Mouse (Mus musculus) cortical plate, adult 2 months (tissue): ENCODE data around the gene Cenpf.

Experiments used
- CTCF ChIP-seq: fragments of 200-500 bp; IDR thresholded peaks from 2 replicates; pipeline ENCODE4 v1.5.1; 2011; ENCODE audit warnings: mild to moderate bottlenecking, control low read depth, low read length; ENCODE audit not compliant: insufficient read depth; ENCODE audit errors: extremely low read depth
- POLR2A ChIP-seq: fragments of 200-500 bp; IDR thresholded peaks from 2 replicates; pipeline ENCODE4 v1.6.1; 2011; ENCODE audit warnings: mild to moderate bottlenecking, low read length, control low read depth; ENCODE audit not compliant: insufficient read depth; ENCODE audit errors: extremely low read depth

DNA sequence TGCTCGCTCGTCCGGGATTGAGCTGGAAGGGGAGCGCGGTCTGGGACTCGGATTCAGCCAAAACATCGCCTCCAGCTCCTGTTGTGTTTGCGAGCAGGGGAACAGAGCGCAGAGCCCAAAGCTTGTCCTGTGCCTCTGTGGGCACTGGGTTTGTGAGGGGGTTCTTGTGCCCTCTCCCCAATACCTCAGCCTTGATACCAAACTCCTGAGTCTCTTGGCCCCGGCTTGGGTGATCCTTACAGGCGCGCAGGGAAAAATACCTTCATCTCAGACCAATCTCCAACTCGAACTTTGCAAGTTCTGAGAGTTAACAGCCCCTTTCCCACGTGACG, 40.9 kb upstream of the Cenpf start:
- TF ChIP-seq CTCF (no peak), POLR2A (no peak)
